18 mouse cellular contexts compared by ENCODE assay signal in the genomic region with DNA sequence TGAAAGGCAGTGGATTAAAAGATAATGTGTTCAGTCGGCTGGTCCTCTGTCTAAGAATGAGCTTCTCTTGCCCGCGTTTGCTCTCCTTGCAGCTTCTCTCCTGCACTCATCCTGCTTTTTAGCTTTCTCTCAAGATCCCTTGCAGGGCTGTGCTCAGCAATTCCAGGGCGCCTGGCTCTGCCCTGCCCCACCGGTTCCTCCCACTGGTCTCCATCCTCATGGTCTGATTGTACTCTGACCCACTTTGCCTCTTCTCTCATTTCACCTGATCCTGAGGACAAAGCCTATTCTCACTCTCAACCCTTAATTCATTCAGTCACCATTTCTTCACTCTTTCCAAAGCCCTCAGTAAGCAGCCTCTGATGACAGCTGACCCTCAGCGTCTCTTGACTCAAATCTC.
"Had no signal": no experiment of that assay in that cellular context is flagged by ENCODE, and none has a peak within 500 bp of the region (broad histone marks: within the 10 kb centered on the region; RNA-seq: fewer than 3 reads in every experiment).

No protein-coding gene starts in this region.

- H3K4me2 ChIP-seq: liver, embryonic 15.5 days; lung, embryonic 15.5 days; midbrain, embryonic 11.5 days; midbrain, embryonic 13.5 days; neural tube, embryonic 12.5 days; stomach, embryonic 15.5 days had no signal

- H3K9me3 ChIP-seq: liver, embryonic 15.5 days; lung, embryonic 15.5 days; megakaryocyte, embryonic 14.5 days; midbrain, embryonic 13.5 days; neural tube, embryonic 12.5 days; stomach, embryonic 15.5 days had no signal

- H3K36me3 ChIP-seq: liver, embryonic 15.5 days; lung, embryonic 15.5 days; midbrain, embryonic 13.5 days; neural tube, embryonic 12.5 days; stomach, embryonic 15.5 days had no signal

- H3K9ac ChIP-seq: liver, embryonic 15.5 days; liver, postnatal 0 days; lung, embryonic 15.5 days; midbrain, embryonic 13.5 days; neural tube, embryonic 12.5 days; stomach, embryonic 15.5 days had no signal

- DNase-seq: liver, postnatal 0 days; lung, adult 2 months; lung, postnatal 14 days; lung, postnatal 36 days; right cerebral cortex, postnatal 14 days; thymus, adult 2 months; thymus, postnatal 25 days; thymus, postnatal 4 days had no signal

- H3K4me1 ChIP-seq: liver, embryonic 15.5 days; midbrain, embryonic 13.5 days; neural tube, embryonic 12.5 days had no signal

- H3K27me3 ChIP-seq: liver, embryonic 15.5 days; lung, embryonic 15.5 days; megakaryocyte, embryonic 14.5 days; midbrain, embryonic 13.5 days; neural tube, embryonic 12.5 days; stomach, embryonic 15.5 days had no signal

- ATAC-seq: liver, postnatal 0 days; lung, postnatal 0 days; midbrain, embryonic 13.5 days had no signal

- H3K27ac ChIP-seq: liver, embryonic 15.5 days; lung, embryonic 15.5 days; macrophage; midbrain, embryonic 13.5 days; neural tube, embryonic 12.5 days; stomach, embryonic 15.5 days; stomach, postnatal 0 days had no signal

- H3K4me3 ChIP-seq: liver, embryonic 15.5 days; lung, embryonic 15.5 days; megakaryocyte, embryonic 14.5 days; midbrain, embryonic 13.5 days; neural tube, embryonic 12.5 days; stomach, embryonic 15.5 days had no signal
